Mouse (Mus musculus) hindbrain, embryonic 14.5 days (tissue): ENCODE results near the gene Vdac1. TPM values are rescaled to one million over a fixed set of nuclear protein-coding genes. Genes with fewer than 3 reads are reported as not detected.

Experiments used
- ATAC-seq: fragments of 200-750 bp; cut with Nextera tagmentation; 2 replicates; pipeline ENCODE4 v1.8.0; 2017; ENCODE audit warnings: moderate number of reproducible peaks, mild to moderate bottlenecking, moderate TSS enrichment, moderate library complexity; ENCODE audit not compliant: low FRiP score
- DNase-seq: peaks from one replicate; pipeline ENCODE4 v3.0.0-alpha.2; 2015; ENCODE audit warnings: low spot score
- H3K27ac ChIP-seq: fragments of 300-500 bp; sonication (generic); 2 replicates; pipeline ENCODE4 v1.5.1; 2014; ENCODE audit warnings: mild to moderate bottlenecking, moderate library complexity
- H3K27me3 ChIP-seq: fragments of 300-500 bp; sonication (generic); 2 replicates; pipeline ENCODE4 v1.6.1; 2014; ENCODE audit warnings: mild to moderate bottlenecking, low read length, mixed read lengths; ENCODE audit not compliant: control insufficient read depth, insufficient read depth
- H3K36me3 ChIP-seq: fragments of 300-500 bp; sonication (generic); replicated peaks from 2 replicates; pipeline ENCODE4 v1.6.1; 2014; ENCODE audit not compliant: control insufficient read depth, insufficient read depth
- H3K4me1 ChIP-seq: fragments of 300-500 bp; sonication (generic); replicated peaks from 2 replicates; pipeline ENCODE4 v1.6.1; 2014; ENCODE audit warnings: antibody characterized with exemption, low read length, mixed read lengths; ENCODE audit not compliant: control insufficient read depth, insufficient read depth
- H3K4me2 ChIP-seq: fragments of 300-500 bp; sonication (generic); replicated peaks from 2 replicates; pipeline ENCODE4 v1.6.1; 2014; ENCODE audit warnings: mild to moderate bottlenecking, moderate library complexity
- H3K4me3 ChIP-seq: fragments of 300-500 bp; sonication (generic); replicated peaks from 2 replicates; pipeline ENCODE4 v1.5.1; 2014; ENCODE audit warnings: mild to moderate bottlenecking, low read length
- H3K9ac ChIP-seq: fragments of 300-500 bp; sonication (generic); 2 replicates; pipeline ENCODE4 v1.6.1; 2014
- H3K9me3 ChIP-seq: fragments of 300-500 bp; sonication (generic); 2 replicates; pipeline ENCODE4 v1.6.1; 2016; ENCODE audit warnings: low read length; ENCODE audit not compliant: control insufficient read depth
- WGBS: fragments of 180-500 bp; shearing (Covaris S2); extraction: QIAGEN DNeasy Blood & Tissue Kit; methylation state at CpG from one replicate; pipeline ENCODE4 v1.1.7; 2014; 5-methylcytosine and 5-hydroxymethylcytosine counted together
- polyA plus RNA-seq: library from polyadenylated mRNA; unstranded; fragments of >200 nt; fragmentation: Nextera tagmentation; extraction: Ambion mirVana; gene quantifications from 2 replicates; pipeline ENCODE4 v1.2.1, GENCODE M21; 2014

Gene Vdac1
- polyA plus RNA-seq, result 295 and 334 TPM in 2 replicates

DNA sequence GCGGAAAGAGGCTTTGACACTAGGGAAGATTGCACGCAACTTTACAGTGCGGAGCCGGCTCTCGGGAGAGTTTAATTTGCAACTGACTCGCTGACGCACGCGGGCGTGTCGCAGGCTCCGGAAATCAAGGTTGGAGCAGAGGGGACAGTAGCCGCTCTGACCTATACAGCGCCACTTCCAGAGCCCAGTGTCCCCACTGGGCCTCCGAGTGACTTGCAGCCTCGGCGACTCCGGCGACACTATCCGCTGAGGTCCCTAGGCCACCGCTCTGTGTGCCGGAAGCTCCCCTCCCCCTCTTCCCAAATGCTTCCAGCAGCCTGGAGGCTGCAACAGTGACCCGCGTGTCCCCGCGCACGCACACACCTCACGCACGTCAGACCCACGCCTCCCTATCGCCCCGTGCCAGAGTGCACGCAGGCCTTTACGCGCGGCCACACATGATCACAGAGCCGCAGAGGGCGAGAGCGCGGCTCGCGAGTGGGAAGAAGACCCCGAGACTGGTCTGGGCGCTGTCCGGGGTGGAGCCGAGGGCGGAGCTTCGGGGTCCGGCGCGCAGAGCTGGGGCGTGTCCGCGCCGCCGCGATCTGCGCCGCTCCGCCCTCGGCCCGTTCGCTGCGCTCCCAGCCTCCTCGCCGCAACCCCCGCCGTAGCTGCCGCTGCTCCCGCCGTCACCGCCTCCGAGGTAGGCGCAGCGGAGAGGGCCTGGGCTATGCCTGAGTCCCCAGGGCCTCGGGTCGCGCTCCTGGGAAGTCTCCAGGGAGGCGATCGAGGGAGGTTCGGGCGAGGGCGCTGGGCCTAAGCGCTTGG, at the start of gene Vdac1:
Vdac1 (plus strand) TSS at position 390 of the 807 bp plus-strand sequence.
- Histone ChIP-seq H3K4me3 (peak within 1 kb of the TSS; percentile 98), H3K27ac (peak within 1 kb of the TSS; percentile 94), H3K9me3 (no peaks in the 10 kb centered on the region), H3K4me2 (peak within 1 kb of the TSS; percentile 91), H3K36me3 (no peaks in the 10 kb centered on the region), H3K27me3 (no peaks in the 10 kb centered on the region), H3K4me1 (peaks cover 35% of the 10 kb centered on the region), H3K9ac (peak within 1 kb of the TSS; percentile 99)
- WGBS, result under 1% methylated on average over 81 of the region's 84 CpGs
- DNase-seq (peak; percentile 85), ATAC-seq (peak; percentile 95)

DNA sequence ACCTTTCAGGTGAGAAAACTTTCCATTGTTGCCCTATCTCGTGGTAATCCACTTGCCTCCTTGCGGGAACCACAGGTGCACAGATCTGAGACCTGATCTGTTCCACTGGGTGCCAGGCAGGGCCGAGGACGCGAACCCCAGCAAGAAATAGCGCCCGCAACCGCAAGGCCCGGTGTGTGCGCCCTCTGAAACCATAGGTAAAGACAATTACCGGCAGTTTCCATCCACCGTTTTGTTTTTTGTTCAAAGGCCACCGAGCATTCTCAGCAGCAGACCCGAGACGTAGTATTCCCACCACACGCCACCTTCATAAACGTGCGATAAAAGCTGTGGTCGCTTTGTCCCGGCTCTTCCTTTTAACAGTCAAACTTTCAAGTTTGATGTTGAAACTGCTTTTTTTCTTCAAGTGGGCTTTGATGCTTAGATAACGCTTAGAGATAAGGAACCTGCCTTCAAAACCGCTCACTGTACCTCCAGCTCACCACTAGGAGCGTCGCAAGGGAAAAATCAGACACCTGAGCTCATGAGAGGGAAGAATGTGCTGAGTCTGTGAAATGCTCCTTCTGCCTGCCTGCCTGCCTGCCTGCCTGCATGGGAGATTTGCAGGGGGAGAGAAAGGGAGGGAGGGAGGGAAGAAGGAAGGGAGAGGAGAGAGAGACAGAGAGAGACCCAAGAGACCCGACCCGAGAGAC, 46.4 kb upstream of the Vdac1 start:
- H3K9me3 ChIP-seq, result no peaks in the 10 kb centered on the region
- H3K4me2 ChIP-seq, result peak overlapping the region; percentile 21; the same call in 1 of the 2 replicates
- H3K4me3 ChIP-seq, result no peak overlapping the region
- no peak for ATAC-seq
- H3K4me1 ChIP-seq, result 0 out of 2 replicates have a peak, but pooled peaks cover 2% of the 10 kb centered on the region
- no peaks in the 10 kb centered on the region for H3K36me3 ChIP-seq
- H3K27ac ChIP-seq, result no peak overlapping the region
- WGBS, result 25% methylated on average over 26 of the region's 26 CpGs
- H3K27me3 ChIP-seq, result peaks cover 8% of the 10 kb centered on the region; the same call in 1 of the 2 replicates
- peak; percentile 26 for DNase-seq
- H3K9ac ChIP-seq, result no peak overlapping the region

DNA sequence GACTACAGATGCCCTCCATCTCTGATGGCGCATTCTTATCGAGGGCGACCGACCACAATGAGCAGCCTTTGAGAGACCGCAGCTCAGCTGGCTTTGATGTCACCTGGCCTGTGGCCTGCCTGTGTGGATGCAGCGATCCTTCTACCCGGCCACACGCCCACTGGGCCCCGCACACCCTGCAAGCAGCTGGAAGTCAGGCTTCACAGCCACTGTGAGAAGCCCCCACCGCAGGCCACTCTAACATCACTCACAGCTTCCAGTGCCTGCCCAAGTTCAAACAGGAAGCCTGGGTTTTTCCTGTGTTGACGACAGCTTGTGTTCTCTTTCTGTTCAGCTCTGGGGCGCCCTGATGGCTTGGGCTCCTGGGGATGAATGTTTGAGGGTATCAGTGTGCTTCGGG, 42.2 kb upstream of the Vdac1 start:
- Histone ChIP-seq H3K9me3 (no peaks in the 10 kb centered on the region), H3K9ac (no peak overlapping the region), H3K4me2 (no peak overlapping the region), H3K27me3 (peaks cover 6% of the 10 kb centered on the region; the same call in 1 of the 2 replicates), H3K36me3 (no peaks in the 10 kb centered on the region), H3K4me3 (no peak overlapping the region), H3K27ac (no peak overlapping the region), H3K4me1 (0 out of 2 replicates have a peak, but pooled peaks cover 2% of the 10 kb centered on the region)
- ATAC-seq (no peak), DNase-seq (no peak)
- WGBS, result 77% methylated on average over 13 of the region's 13 CpGs

DNA sequence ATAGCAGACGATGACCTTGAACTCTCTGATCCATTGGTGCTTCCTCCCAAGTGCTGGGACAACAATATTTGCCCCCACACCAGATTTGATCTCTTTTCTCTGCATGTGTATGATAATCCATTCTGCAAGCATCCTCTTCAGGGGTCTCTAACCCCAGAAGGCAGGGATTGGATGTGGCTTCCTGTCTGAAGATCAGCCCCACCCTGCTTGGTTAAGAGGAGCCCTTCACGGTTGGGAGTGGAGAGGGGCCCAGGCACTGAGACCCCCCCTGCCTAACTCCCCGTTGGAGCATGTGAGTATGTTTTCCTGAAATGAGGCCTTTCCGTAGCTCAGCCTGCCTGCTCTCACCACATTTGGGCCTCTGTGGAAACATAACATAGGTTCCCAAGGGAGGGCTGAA, 41.0 kb upstream of the Vdac1 start:
- Histone ChIP-seq H3K27ac (no peak overlapping the region), H3K4me1 (no peaks in the 10 kb centered on the region), H3K4me2 (no peak overlapping the region), H3K9ac (no peak overlapping the region), H3K9me3 (no peaks in the 10 kb centered on the region), H3K4me3 (no peak overlapping the region), H3K36me3 (no peaks in the 10 kb centered on the region), H3K27me3 (no peaks in the 10 kb centered on the region)
- ATAC-seq (no peak), DNase-seq (no peak)
- WGBS, result 81% methylated on average over 4 of the region's 4 CpGs

DNA sequence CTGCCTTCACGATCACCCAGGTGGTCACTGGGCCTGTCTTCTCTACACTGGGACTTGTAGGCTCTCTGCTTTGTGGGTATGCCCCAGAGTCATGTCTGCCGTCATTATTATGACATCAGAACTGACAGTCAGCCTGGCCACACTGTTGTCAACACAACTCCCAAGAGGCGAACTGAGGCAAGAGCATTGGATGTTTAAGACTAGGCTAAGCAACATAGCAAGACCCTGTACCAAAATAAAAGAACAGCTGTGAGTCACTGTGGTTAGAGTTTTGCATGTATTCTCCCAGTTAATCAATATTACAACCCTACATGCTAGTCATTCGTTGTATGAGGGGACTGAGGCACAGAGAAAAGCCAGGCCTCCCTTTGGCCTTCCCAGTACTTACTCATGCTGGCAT, 40.1 kb upstream of the Vdac1 start:
- no peak overlapping the region for H3K9ac ChIP-seq
- no peaks in the 10 kb centered on the region for H3K4me1 ChIP-seq
- H3K27ac ChIP-seq, result no peak overlapping the region
- H3K4me2 ChIP-seq, result no peak overlapping the region
- H3K9me3 ChIP-seq, result no peaks in the 10 kb centered on the region
- no peaks in the 10 kb centered on the region for H3K36me3 ChIP-seq
- no peaks in the 10 kb centered on the region for H3K27me3 ChIP-seq
- no peak for ATAC-seq
- no peak for DNase-seq
- H3K4me3 ChIP-seq, result no peak overlapping the region
- 81% methylated on average over 4 of the region's 4 CpGs for WGBS

DNA sequence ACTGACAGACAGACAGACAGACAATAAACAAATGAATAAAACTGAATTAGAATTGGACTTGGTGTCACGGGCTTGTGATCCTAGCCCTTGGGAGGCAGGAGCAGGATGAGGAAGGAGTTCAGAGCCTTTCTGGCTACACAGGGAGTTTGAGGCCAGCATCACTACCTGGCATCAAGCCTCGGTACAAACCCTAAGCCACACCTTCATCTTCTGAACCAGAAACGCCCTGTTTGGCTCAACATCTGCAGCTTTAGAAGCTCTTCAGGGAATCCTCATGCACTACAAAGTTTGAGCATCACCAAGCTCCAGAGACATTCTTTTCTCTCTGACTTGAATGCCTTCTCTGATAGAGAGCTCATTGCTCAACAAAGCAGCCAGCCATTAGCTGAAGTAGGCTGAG, 39.1 kb upstream of the Vdac1 start:
- H3K4me3 ChIP-seq, result no peak overlapping the region

DNA sequence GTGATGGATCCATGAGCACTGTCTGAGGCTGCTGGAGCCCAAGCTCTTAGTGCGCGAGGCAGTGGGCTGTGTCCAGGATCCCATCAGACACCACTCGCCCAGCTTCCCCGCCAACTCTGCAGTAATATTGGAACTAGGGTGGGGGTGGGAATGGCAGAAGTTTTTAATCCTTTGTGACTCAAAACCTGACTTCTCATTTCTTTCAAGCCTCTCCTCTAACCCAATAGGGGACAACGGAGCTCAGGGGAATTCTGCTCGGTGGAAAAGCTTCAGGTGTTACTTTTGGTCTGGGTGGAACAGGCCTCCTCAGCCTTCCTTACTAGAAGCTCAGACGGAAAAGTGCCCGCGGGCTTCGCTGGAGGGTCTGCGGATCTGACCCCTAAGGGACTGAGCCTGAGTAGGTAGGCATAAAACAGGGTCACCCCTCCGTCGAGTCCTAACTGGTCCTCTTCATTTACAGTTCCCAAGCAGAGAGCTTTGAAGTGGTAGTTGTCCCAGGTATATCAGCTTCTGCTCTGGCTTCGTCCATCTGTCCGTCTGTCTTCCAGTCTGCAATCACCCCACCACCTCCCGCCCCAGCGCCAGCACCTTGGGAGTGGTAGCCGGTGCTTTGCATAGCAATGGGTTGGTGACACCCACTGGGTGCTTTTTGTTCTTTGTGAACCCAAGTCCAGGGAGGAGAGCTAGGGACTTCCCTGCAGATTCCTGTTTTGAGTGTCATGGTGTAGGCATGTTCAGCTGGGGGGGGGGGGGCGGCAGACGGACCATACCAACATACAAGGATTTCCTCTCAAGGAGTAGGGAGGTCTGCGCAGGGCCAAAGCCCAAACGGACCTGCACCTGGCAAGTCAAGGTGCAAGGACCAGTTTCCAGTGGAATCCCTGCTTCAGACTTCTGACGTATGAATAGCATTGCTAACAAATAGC, 36.0 kb upstream of the Vdac1 start:
- no peak overlapping the region for H3K27ac ChIP-seq
- no peaks in the 10 kb centered on the region for H3K9me3 ChIP-seq
- no peak overlapping the region for H3K9ac ChIP-seq
- 58% methylated on average over 23 of the region's 23 CpGs for WGBS
- H3K4me2 ChIP-seq, result no peak overlapping the region
- DNase-seq (no peak), ATAC-seq (no peak)
- no peak overlapping the region for H3K4me3 ChIP-seq
- H3K27me3 ChIP-seq, result no peaks in the 10 kb centered on the region
- no peaks in the 10 kb centered on the region for H3K36me3 ChIP-seq
- no peaks in the 10 kb centered on the region for H3K4me1 ChIP-seq

More for the DNA sequence above, 39.1 kb upstream of the Vdac1 start:
- Histone ChIP-seq H3K9ac (no peak overlapping the region), H3K27me3 (no peaks in the 10 kb centered on the region), H3K9me3 (no peaks in the 10 kb centered on the region), H3K4me2 (no peak overlapping the region), H3K4me1 (no peaks in the 10 kb centered on the region), H3K36me3 (no peaks in the 10 kb centered on the region), H3K27ac (no peak overlapping the region)
- ATAC-seq (no peak), DNase-seq (no peak)
- WGBS, result 66% methylated on average over 3 of the region's 3 CpGs

DNA sequence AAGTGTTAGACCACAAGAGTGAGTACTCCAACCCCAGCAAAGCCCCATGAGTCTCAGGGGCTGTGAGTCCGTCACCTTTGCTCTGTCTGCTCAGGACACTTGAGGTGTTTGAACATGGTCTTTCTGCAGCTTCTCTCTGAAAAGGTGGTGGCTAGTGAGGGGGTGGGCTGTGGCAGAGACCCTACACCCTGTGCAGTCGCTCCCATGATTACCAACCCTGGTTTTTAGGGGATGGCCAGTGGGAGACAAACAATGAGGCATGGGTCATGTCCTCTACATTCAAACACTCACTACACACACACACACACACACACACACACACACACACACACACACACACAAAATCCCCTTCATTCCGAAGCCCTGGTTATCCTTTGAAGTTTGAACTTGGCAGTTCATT, 33.3 kb upstream of the Vdac1 start:
- no peak for ATAC-seq
- 64% methylated on average over 3 of the region's 3 CpGs for WGBS
- no peaks in the 10 kb centered on the region for H3K4me1 ChIP-seq

More for the DNA sequence above, 33.3 kb upstream of the Vdac1 start:
- H3K9me3 ChIP-seq, result no peaks in the 10 kb centered on the region
- no peaks in the 10 kb centered on the region for H3K27me3 ChIP-seq
- no peak for DNase-seq
- no peak overlapping the region for H3K9ac ChIP-seq
- no peak overlapping the region for H3K4me2 ChIP-seq
- no peaks in the 10 kb centered on the region for H3K36me3 ChIP-seq
- no peak overlapping the region for H3K4me3 ChIP-seq
- H3K27ac ChIP-seq, result no peak overlapping the region
